13 mouse cellular contexts compared by ENCODE assay signal in genomic region chr2:49730183-49730582, GRCm38 (mm10). TPM values are rescaled to one million over a fixed set of nuclear protein-coding genes. Genes with fewer than 3 reads are reported as not detected.
A peak's percentile ranks its signal among the peaks of the same experiment; 100 is the strongest.
DNase-seq lines count a peak whose midpoint lies in the region; ATAC-seq and TF ChIP-seq lines count a peak whose summit lies in the region.
"Had no signal": no experiment of that assay in that cellular context is flagged by ENCODE, and none has a peak within 500 bp of the region (broad histone marks: within the 10 kb centered on the region; RNA-seq: fewer than 3 reads in every experiment).

No protein-coding gene starts in this region.

- H3K4me2 ChIP-seq in heart, embryonic 16.5 days (ENCODE audit: low read depth, low read length) = peak overlapping the region; percentile 0; the same call in 1 of the 2 replicates
- no peak overlapping the region for H3K4me2 ChIP-seq in intestine, embryonic 15.5 days (replicated peaks)
- peak overlapping the region; percentile 13 for H3K4me2 ChIP-seq in myocyte (ENCODE audit: low read depth)
- H3K4me2 ChIP-seq: forebrain, embryonic 13.5 days; limb, embryonic 13.5 days; midbrain, embryonic 12.5 days had no signal

- no peak overlapping the region for H3K9ac ChIP-seq in heart, embryonic 16.5 days (ENCODE audit: low read length)
- H3K9ac ChIP-seq in intestine, embryonic 15.5 days = no peak overlapping the region
- H3K9ac ChIP-seq: forebrain, embryonic 13.5 days; limb, embryonic 13.5 days; midbrain, embryonic 12.5 days had no signal

- H3K4me3 ChIP-seq in heart, embryonic 16.5 days (ENCODE audit: low read length) = no peak overlapping the region
- no peak overlapping the region for H3K4me3 ChIP-seq in intestine, embryonic 15.5 days (replicated peaks)
- no peak overlapping the region for H3K4me3 ChIP-seq in myocyte
- H3K4me3 ChIP-seq: forebrain, embryonic 13.5 days; limb, embryonic 13.5 days; midbrain, embryonic 12.5 days had no signal

- no peaks in the 10 kb centered on the region for H3K9me3 ChIP-seq in heart, embryonic 16.5 days (replicated peaks; ENCODE audit: control insufficient read depth, low read length)
- no peaks in the 10 kb centered on the region for H3K9me3 ChIP-seq in intestine, embryonic 15.5 days
- H3K9me3 ChIP-seq: forebrain, embryonic 13.5 days; limb, embryonic 13.5 days; midbrain, embryonic 12.5 days had no signal

- no peaks in the 10 kb centered on the region for H3K27me3 ChIP-seq in heart, embryonic 16.5 days (ENCODE audit: control insufficient read depth, insufficient read depth, low read length)
- no peaks in the 10 kb centered on the region for H3K27me3 ChIP-seq in intestine, embryonic 15.5 days (replicated peaks)
- H3K27me3 ChIP-seq in myocyte (ENCODE audit: control insufficient read depth, insufficient read depth, insufficient read length) = no peaks in the 10 kb centered on the region
- H3K27me3 ChIP-seq: forebrain, embryonic 13.5 days; limb, embryonic 13.5 days; midbrain, embryonic 12.5 days had no signal

- no peak for DNase-seq in heart, adult 18-20 months
- DNase-seq in MEL-GATA-1-ER (ENCODE audit: extremely low read depth, low read depth) = peak; percentile 97
- DNase-seq in kidney, adult 8-10 months = no peak
- DNase-seq in right cerebral cortex, postnatal 25 days = no peak
- DNase-seq in gastrocnemius, postnatal 4 days (ENCODE audit: low spot score in 2 of 2) = no peak
- DNase-seq: layer of hippocampus, adult 9-11 months; right cerebral cortex, postnatal 4 days had no signal

- no peaks in the 10 kb centered on the region for H3K36me3 ChIP-seq in heart, embryonic 16.5 days (ENCODE audit: control insufficient read depth, insufficient read depth)
- no peaks in the 10 kb centered on the region for H3K36me3 ChIP-seq in intestine, embryonic 15.5 days
- no peaks in the 10 kb centered on the region for H3K36me3 ChIP-seq in myocyte (ENCODE audit: control insufficient read depth, insufficient read depth)

- TF ChIP-seq POLR2A in myocyte (IDR thresholded peaks at IDR 0.05; ENCODE audit: insufficient read length, low read depth) = no peak

- H3ac ChIP-seq in myocyte (ENCODE audit: control insufficient read depth, insufficient read length) = no peak overlapping the region

- H3K27ac ChIP-seq in heart, embryonic 16.5 days (ENCODE audit: low read length) = no peak overlapping the region
- H3K27ac ChIP-seq in intestine, embryonic 15.5 days = no peak overlapping the region
- H3K27ac ChIP-seq: forebrain, embryonic 13.5 days; limb, embryonic 13.5 days; midbrain, embryonic 12.5 days had no signal

- H3K4me1 ChIP-seq in heart, embryonic 16.5 days (ENCODE audit: control insufficient read depth, insufficient read depth, low read length) = peaks cover 22% of the 10 kb centered on the region
- no peaks in the 10 kb centered on the region for H3K4me1 ChIP-seq in intestine, embryonic 15.5 days (replicated peaks)

- ATAC-seq in heart, embryonic 16.5 days (replicated peaks; ENCODE audit: extremely low read depth, insufficient read depth, low FRiP score) = peak; percentile 62; the same call in 1 of the 2 replicates
- peak; percentile 65; the same call in 1 of the 2 replicates for ATAC-seq in intestine, embryonic 15.5 days
- ATAC-seq: forebrain, embryonic 13.5 days had no signal

- H3K79me2 ChIP-seq in myocyte (ENCODE audit: control insufficient read depth, insufficient read depth) = no peaks in the 10 kb centered on the region

- 25% methylated on average over 5 of the region's 5 CpGs for WGBS in heart, embryonic 16.5 days
- WGBS in intestine, embryonic 15.5 days = 28% methylated on average over 5 of the region's 5 CpGs

TF ChIP-seq in myocyte, 11 proteins besides CTCF, POLR2A, EP300 and RAD21:
- TF ChIP-seq MYOG (IDR thresholded peaks at IDR 0.05; ENCODE audit: control insufficient read depth in 1 of 3, insufficient read depth in 1 of 3, insufficient read length in 2 of 3, low read depth in 2 of 3) (peak in 1 of 3 experiments; percentile 35), SRF (IDR thresholded peaks at IDR 0.05; ENCODE audit: control insufficient read depth, insufficient read length, low read depth) (no peak), TCF3 (IDR thresholded peaks at IDR 0.05; ENCODE audit: insufficient read length, low read depth) (no peak), MYOD1 (IDR thresholded peaks at IDR 0.05; ENCODE audit: control insufficient read depth in 1 of 3, insufficient read length in 2 of 3, low read depth in 2 of 3) (no peak)

RNA-seq across cellular contexts. Expression of gene Lypd6b, which starts 57.3 kb away (rescaled TPM):
- 1.9 and 2.3 TPM in 2 replicates for polyA plus RNA-seq in heart, embryonic 16.5 days (2015; fragmentation: Nextera tagmentation; extraction: Ambion mirVana)
- under 1 TPM; 0.15 to 0.21 TPM for total RNA-seq in heart, adult 18-20 months (2021)
- 2.0 and 2.8 TPM in 2 replicates for polyA plus RNA-seq in intestine, embryonic 15.5 days (2015; fragmentation: Nextera tagmentation; extraction: Ambion mirVana)
- polyA plus RNA-seq in myocyte (2012; fragmentation: generic; extraction: Trizol) = 0.35 TPM
- not detected for total RNA-seq in gastrocnemius, postnatal 4 days (2021)
